Mouse (Mus musculus): ENCODE data around the gene Mfsd14a. TPM values are rescaled to one million over a fixed set of nuclear protein-coding genes. Genes with fewer than 3 reads are reported as not detected.
A peak's percentile ranks its signal among the peaks of the same experiment; 100 is the strongest.
"Not testable (repeated sequence)": the region's sequence is repeated elsewhere in the genome, so short reads cannot be mapped to it uniquely, and the experiment has no call there.

Gene Mfsd14a
- 10 to 100 TPM; 53.0 to 62.0 (median 56.9) TPM for total RNA-seq (2022)

DNA sequence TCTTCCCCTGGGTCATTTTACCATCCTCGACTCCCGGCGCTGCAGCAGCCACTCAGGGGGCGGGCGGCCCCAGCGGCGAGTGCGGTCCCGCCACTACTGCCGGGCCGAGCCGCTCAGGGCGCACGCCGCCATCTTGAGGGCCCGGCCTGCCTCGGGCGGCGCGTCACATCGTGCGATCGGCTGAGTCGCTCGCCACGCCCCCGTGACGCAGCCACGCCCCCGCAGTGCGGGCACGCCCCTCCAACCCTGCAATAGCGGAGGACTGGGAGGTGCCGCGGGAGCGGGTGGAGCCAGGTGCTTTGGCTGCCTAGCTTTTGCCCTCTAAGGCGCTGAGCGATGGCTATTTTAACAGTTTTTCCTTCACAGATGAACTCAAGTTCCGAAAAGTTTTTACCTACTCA is at the start of gene Mfsd14a:
Mfsd14a (minus strand) TSS at position 215 of the 401 bp plus-strand sequence.
- peak; percentile 96 for DNase-seq (ENCODE audit: low spot score in 2 of 2)

DNA sequence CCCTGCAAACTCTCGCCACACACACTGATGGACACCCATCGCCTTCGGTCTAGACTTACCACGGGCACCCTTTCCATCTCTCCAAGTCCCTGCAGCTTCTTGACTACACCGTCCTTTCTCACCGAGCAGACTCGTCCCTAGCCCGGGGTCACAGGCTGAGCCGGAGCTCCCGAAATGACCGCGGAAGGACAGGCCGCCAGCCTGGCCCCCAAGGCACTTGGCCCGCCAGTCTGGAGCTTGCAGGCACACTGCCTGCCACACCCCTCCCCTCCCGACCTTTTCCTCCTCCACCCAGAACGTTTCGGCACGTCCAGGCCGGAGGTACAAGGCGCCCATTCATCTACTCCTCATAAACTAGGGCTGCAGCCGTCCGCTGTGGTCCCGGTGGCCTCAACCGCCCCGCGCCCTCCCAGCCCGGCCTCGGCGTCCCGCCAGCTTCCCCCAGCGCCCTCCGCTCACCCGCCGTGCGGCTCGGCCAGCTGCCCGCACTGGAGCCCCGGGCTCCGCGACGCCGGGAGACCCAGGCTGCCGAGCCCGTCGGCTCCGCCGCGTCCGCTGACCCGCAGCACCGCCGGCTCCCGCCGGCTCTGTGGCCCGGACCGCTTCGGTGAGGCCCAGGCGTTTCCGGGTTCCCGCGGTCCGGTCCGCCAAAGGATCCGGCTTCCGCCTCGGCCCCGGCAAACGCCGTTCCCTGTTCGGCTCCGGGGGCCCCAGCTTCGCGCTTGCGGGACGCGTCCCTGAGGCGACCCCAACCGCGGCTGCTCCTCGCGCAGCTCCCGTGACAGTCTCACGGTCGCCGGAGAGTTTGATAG is 49.4 kb upstream of the Mfsd14a start:
- DNase-seq (ENCODE audit: low spot score in 2 of 2) = peak; percentile 43 to 72

DNA sequence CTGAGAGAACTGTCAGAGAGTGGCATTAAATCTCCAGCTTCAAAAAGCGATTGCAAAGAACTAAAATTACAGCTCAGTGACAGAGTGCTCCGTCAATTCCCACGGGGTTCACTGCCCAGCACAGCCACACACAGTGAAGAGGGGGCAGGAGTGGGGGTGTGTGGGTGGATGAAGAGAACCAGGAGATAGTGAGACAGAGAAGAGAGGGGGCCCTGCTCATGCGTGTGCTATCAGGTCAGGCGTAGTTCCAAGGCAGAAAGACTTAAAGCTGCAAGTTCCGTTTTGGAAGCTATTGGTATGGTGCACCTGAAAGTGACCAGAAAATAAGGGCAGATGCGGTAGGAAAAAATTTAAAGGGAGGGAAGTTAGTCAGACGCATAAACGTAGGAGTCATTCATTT is 48.5 kb upstream of the Mfsd14a start:
- DNase-seq (ENCODE audit: low spot score in 2 of 2) = no peak

GRCm38 (mm10) chr3:116705637-116706204 is 43.2 kb upstream of the Mfsd14a start:
- DNase-seq (ENCODE audit: low spot score in 2 of 2) = no peak

GRCm38 (mm10) chr3:116703835-116704234 is 41.4 kb upstream of the Mfsd14a start:
- DNase-seq (ENCODE audit: low spot score in 2 of 2) = no peak

DNA sequence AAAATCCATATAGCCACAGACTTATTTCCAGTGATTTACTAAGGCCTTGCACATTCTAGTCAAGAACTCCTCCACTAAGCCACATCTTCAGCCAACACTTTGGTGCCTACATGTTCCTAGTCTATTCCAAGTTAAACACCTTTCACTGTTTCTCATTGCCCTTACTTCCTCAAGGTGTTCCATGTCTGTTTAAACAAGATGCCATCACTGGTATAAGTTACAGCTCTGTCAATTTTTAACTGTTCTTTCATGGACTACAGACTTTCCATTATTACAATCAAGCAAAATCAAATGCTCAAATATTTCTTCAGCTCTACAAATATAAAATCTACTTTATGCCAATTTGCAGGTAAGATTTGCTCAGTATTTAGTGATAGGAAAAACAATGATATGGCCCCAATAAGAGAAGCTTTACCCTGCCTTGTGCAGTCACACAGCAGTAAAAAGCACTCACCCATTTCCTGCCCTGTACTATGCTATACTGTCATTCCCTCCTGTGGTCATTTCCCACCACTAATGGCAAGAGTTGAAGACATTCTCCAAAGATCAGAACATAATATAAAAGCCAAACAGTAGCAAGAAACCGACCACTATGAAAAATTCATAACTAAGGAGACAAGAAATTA is 40.3 kb upstream of the Mfsd14a start:
- no peak for DNase-seq (ENCODE audit: low spot score in 2 of 2)

DNA sequence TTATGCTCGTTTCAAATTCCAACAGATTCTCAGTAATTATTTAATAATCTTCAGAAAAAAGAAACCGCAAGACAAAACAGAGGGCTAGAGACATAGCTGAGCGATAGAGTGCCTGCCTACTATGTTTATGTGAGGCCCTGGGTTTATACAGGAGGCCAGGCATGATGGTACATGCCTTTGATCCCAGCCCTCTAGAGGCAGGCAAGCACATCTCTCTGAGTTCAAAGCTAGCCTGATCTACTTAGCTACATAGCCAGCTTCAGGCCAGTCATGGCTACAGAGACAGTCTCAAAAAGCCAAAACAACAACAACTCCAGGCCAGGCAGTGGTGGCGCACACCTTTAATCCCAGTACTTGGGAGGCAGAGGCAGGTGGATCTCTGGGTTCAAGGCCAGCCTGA is 39.1 kb upstream of the Mfsd14a start:
- no peak for DNase-seq (ENCODE audit: low spot score in 2 of 2)

DNA sequence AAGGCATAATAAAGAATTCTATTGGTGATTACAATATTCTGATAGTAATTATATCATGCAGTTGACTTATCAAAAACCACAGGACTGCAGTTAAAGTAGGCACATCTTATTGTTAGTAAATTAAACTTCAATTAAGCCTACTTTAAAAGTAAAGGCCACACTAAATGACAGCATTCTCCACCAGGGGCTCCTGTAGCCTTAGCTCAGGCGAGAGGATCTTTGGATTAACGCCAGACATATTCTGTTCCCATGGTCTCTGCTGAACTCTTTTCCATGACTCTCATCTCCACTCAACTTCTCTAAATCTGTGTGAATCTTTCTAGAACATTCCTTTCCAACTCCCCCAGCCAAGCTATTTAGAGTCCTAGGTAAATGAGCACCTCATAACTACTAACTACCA is 36.3 kb upstream of the Mfsd14a start:
- DNase-seq (ENCODE audit: low spot score in 2 of 2) = no peak

GRCm38 (mm10) chr3:116695666-116695985 is 33.1 kb upstream of the Mfsd14a start:
- DNase-seq (ENCODE audit: low spot score in 2 of 2) = no peak

GRCm38 (mm10) chr3:116694955-116695665 is 32.6 kb upstream of the Mfsd14a start:
- DNase-seq (ENCODE audit: low spot score in 2 of 2) = no peak

DNA sequence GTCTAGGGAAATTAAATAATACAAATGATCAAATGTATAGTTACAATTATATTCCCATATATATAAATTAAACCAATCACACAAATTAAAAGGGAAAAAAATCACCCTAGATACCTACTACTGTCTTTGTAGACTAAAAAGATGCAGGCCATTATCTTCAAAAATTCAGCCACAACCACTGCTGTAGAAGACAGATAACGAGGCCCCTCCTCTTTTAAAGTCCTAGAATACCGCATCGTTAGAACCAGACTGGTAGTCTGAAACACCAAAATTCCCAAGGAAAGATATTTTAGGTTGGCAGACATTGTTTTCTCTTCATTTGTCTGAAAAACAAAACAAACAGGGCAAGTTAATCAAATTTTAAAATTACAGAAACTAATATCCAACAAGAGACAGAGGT is 31.8 kb upstream of the Mfsd14a start:
- DNase-seq (ENCODE audit: low spot score in 2 of 2) = no peak

DNA sequence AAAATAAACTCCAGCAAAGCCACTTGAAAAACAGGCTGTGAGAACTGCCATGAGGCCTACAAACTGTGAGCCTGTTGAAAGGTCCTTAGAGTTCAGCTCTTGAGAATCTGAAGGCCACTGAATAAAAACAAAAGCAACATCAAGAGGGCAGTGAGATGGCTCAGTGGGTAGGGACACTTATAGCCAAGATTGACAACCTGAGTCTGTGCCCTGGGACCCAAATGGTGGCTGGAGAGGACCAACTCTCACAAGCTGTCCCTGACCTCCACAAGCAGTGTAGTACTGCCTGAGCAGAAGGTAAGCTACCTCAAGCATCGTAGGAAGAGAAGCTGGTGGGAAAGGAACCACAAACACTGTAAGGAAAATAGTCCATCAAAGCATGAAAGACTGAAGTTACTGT is 18.7 kb upstream of the Mfsd14a start, which contains the start of gene Gm43191:
Gm43191 (minus strand) TSS at position 101 of the 400 bp plus-strand sequence.
- DNase-seq (ENCODE audit: low spot score in 2 of 2) = no peak

GRCm38 (mm10) chr3:116664281-116664680 is 1.8 kb upstream of the Mfsd14a start:
- not testable (repeated sequence) for DNase-seq (ENCODE audit: low spot score in 2 of 2)

GRCm38 (mm10) chr3:116661870-116662414 is 535 bp downstream of the Mfsd14a start:
- DNase-seq (ENCODE audit: low spot score in 2 of 2) = peak in 1 of 2 experiments; percentile 37

GRCm38 (mm10) chr3:116661288-116661869 is 1.1 kb downstream of the Mfsd14a start:
- DNase-seq (ENCODE audit: low spot score in 2 of 2) = no peak

- DNase-seq (ENCODE audit: low spot score in 2 of 2) = no peak
Observed at GRCm38 (mm10) chr3:116659856-116660430, 2.5 kb downstream of the Mfsd14a start.

- DNase-seq (ENCODE audit: low spot score in 2 of 2) = no peak
Observed at GRCm38 (mm10) chr3:116658928-116659565, 3.4 kb downstream of the Mfsd14a start.

DNA sequence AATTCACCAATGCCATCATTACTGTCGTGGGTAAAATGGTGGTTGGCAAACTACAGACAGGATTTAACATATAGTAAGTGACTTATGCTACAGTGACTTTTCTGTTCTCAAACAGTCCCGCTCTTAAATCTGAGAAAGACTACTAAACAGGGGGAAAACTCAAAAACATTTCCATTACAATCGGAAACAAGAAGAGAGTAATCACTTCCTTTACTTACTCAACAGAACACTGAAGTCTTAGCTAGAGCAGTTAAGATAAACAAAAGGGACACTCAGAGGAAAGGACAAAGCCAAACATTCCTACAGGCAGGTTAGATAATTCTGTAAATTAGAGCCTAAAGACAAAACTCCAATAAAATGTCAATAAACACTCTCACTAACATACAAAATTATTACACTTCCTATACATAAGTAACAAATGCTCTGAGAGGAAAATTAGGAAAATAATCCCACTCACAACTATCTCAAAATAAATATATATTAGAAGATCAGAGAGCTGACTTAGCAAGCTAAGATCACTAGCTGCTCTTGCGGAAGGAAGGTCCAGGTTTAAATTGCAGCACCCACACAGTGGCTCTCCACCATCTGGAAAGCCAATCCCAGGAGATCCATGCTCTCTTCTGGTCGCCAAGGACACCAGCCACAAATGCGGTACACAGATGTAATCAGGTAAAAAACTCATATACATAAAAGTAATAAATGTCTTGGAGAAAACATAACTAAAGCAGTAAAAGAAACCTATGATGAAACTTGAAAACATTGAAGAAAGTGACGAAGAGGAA is 6.1 kb downstream of the Mfsd14a start:
- DNase-seq (ENCODE audit: low spot score in 2 of 2) = no peak

GRCm38 (mm10) chr3:116654051-116654450 is 8.4 kb downstream of the Mfsd14a start:
- peak in 1 of 2 experiments; percentile 2 for DNase-seq (ENCODE audit: low spot score in 2 of 2)

Data from left cerebral cortex, adult 8-10 months (tissue).